In genomic region chr16:9085133-9085532, GRCm38 (mm10) we compare ENCODE assay signal across 25 mouse cellular contexts.
DNase-seq lines count a peak whose midpoint lies in the region; ATAC-seq lines count a peak whose summit lies in the region.
"Had no signal": no experiment of that assay in that cellular context is flagged by ENCODE, and none has a peak within 500 bp of the region (broad histone marks: within the 10 kb centered on the region; RNA-seq: fewer than 3 reads in every experiment).

No protein-coding gene starts in this region.

- H3K9ac ChIP-seq in midbrain, embryonic 13.5 days (replicated peaks), result no peak overlapping the region
- H3K9ac ChIP-seq in midbrain, embryonic 16.5 days (ENCODE audit: low read depth, low read length), result no peak overlapping the region
- H3K9ac ChIP-seq in liver, embryonic 16.5 days (ENCODE audit: low read depth, low read length), result no peak overlapping the region
- H3K9ac ChIP-seq: embryonic facial prominence, embryonic 15.5 days; heart, embryonic 13.5 days; kidney, embryonic 15.5 days; limb, embryonic 12.5 days; neural tube, embryonic 15.5 days; stomach, embryonic 15.5 days had no signal

- H3K36me3 ChIP-seq in midbrain, embryonic 13.5 days, result no peaks in the 10 kb centered on the region
- no peaks in the 10 kb centered on the region for H3K36me3 ChIP-seq in midbrain, embryonic 16.5 days (ENCODE audit: control insufficient read depth, insufficient read depth, low read length)
- H3K36me3 ChIP-seq in liver, embryonic 16.5 days (ENCODE audit: control insufficient read depth, insufficient read depth), result no peaks in the 10 kb centered on the region
- H3K36me3 ChIP-seq: embryonic facial prominence, embryonic 15.5 days; heart, embryonic 13.5 days; kidney, embryonic 15.5 days; limb, embryonic 12.5 days; neural tube, embryonic 15.5 days; stomach, embryonic 15.5 days had no signal

- H3K4me3 ChIP-seq in midbrain, embryonic 13.5 days (replicated peaks), result no peak overlapping the region
- no peak overlapping the region for H3K4me3 ChIP-seq in midbrain, embryonic 16.5 days (ENCODE audit: low read depth, low read length)
- no peak overlapping the region for H3K4me3 ChIP-seq in liver, embryonic 16.5 days (ENCODE audit: low read depth, low read length)
- H3K4me3 ChIP-seq: embryonic facial prominence, embryonic 15.5 days; heart, embryonic 13.5 days; kidney, embryonic 15.5 days; limb, embryonic 12.5 days; neural tube, embryonic 15.5 days; stomach, embryonic 15.5 days had no signal

- no peaks in the 10 kb centered on the region for H3K9me3 ChIP-seq in midbrain, embryonic 13.5 days
- H3K9me3 ChIP-seq in midbrain, embryonic 16.5 days (replicated peaks; ENCODE audit: control insufficient read depth, low read length, poor library complexity, severe bottlenecking), result no peaks in the 10 kb centered on the region
- no peaks in the 10 kb centered on the region for H3K9me3 ChIP-seq in liver, embryonic 16.5 days (replicated peaks; ENCODE audit: control insufficient read depth, low read length)
- H3K9me3 ChIP-seq: embryonic facial prominence, embryonic 15.5 days; heart, embryonic 13.5 days; kidney, embryonic 15.5 days; limb, embryonic 12.5 days; neural tube, embryonic 15.5 days; stomach, embryonic 15.5 days had no signal

- peak; percentile 48; the same call in 1 of the 2 replicates for ATAC-seq in midbrain, embryonic 13.5 days
- no peak for ATAC-seq in midbrain, embryonic 16.5 days
- peak; percentile 15; the same call in 1 of the 2 replicates for ATAC-seq in liver, embryonic 16.5 days (ENCODE audit: low read depth)
- ATAC-seq: activated CD4-positive, CD25-positive, alpha-beta regulatory T cell, adult 4 months; hindbrain, postnatal 0 days; intestine, embryonic 16.5 days had no signal

- no peak overlapping the region for H3K27ac ChIP-seq in midbrain, embryonic 13.5 days
- H3K27ac ChIP-seq in midbrain, embryonic 16.5 days (ENCODE audit: low read length), result no peak overlapping the region
- H3K27ac ChIP-seq in liver, embryonic 16.5 days (ENCODE audit: low read length), result peak overlapping the region; percentile 33; the same call in 1 of the 2 replicates
- H3K27ac ChIP-seq: embryonic facial prominence, embryonic 15.5 days; heart, embryonic 13.5 days; hindbrain, postnatal 0 days; kidney, embryonic 15.5 days; limb, embryonic 12.5 days; neural tube, embryonic 15.5 days; stomach, embryonic 15.5 days had no signal

- WGBS in midbrain, embryonic 13.5 days, result 59% methylated on average over 1 of the region's 1 CpGs
- WGBS in midbrain, embryonic 16.5 days, result 48% methylated on average over 1 of the region's 1 CpGs
- 55% methylated on average over 1 of the region's 1 CpGs for WGBS in liver, embryonic 16.5 days (ENCODE audit: insufficient replicate concordance)

- H3K4me1 ChIP-seq in midbrain, embryonic 13.5 days (replicated peaks), result 0 out of 2 replicates have a peak, but pooled peaks cover 9% of the 10 kb centered on the region
- no peaks in the 10 kb centered on the region for H3K4me1 ChIP-seq in midbrain, embryonic 16.5 days (ENCODE audit: control insufficient read depth, insufficient read depth, low read length)
- H3K4me1 ChIP-seq in liver, embryonic 16.5 days (ENCODE audit: control insufficient read depth, low read depth, low read length), result no peaks in the 10 kb centered on the region; the same call in 1 of the 2 replicates
- H3K4me1 ChIP-seq: embryonic facial prominence, embryonic 15.5 days; heart, embryonic 13.5 days; kidney, embryonic 15.5 days; limb, embryonic 12.5 days; neural tube, embryonic 15.5 days; stomach, embryonic 15.5 days had no signal

- peak; percentile 22 for DNase-seq in layer of hippocampus, adult 11-12 months (ENCODE audit: low spot score)
- DNase-seq in layer of hippocampus, postnatal 10 days (ENCODE audit: low spot score in 2 of 2), result no peak
- DNase-seq in layer of hippocampus, adult 9-10 months (ENCODE audit: low spot score), result peak; percentile 32
- no peak for DNase-seq in cerebellum, postnatal 10 days
- DNase-seq: adrenal gland, adult 8-10 months; cerebellum, adult 9-10 months; gastrocnemius, postnatal 14 days; heart, adult 18-20 months; heart, postnatal 14 days; kidney, postnatal 36 days; lung, adult 2 months; lung, postnatal 14 days; thymus, adult 2 months had no signal

- H3K27me3 ChIP-seq in midbrain, embryonic 13.5 days, result no peaks in the 10 kb centered on the region
- no peaks in the 10 kb centered on the region for H3K27me3 ChIP-seq in midbrain, embryonic 16.5 days (ENCODE audit: control insufficient read depth, insufficient read depth, low read depth, low read length)
- H3K27me3 ChIP-seq in liver, embryonic 16.5 days (ENCODE audit: control insufficient read depth, insufficient read depth, low read depth, low read length), result no peaks in the 10 kb centered on the region
- H3K27me3 ChIP-seq: embryonic facial prominence, embryonic 15.5 days; heart, embryonic 13.5 days; kidney, embryonic 15.5 days; limb, embryonic 12.5 days; neural tube, embryonic 15.5 days; stomach, embryonic 15.5 days had no signal

- no peak overlapping the region for H3K4me2 ChIP-seq in midbrain, embryonic 13.5 days (replicated peaks)
- H3K4me2 ChIP-seq in midbrain, embryonic 16.5 days (ENCODE audit: low read length), result no peak overlapping the region
- no peak overlapping the region for H3K4me2 ChIP-seq in liver, embryonic 16.5 days (ENCODE audit: low read depth, low read length)
- H3K4me2 ChIP-seq: embryonic facial prominence, embryonic 15.5 days; heart, embryonic 13.5 days; kidney, embryonic 15.5 days; limb, embryonic 12.5 days; neural tube, embryonic 15.5 days; stomach, embryonic 15.5 days had no signal

Comparison
In these comparisons a context has a peak if more than half of its experiments do, and no peak if none do; other contexts are left out.
1. DNase-seq: peak in layer of hippocampus, adult 11-12 months (single experiment) and layer of hippocampus, adult 9-10 months (single experiment); none in layer of hippocampus, postnatal 10 days (0 of 2) and cerebellum, postnatal 10 days (0 of 2).